Mouse (Mus musculus) WW6 (cell line): ENCODE data around the gene Klhl20.
"Not testable (repeated sequence)": the region's sequence is repeated elsewhere in the genome, so short reads cannot be mapped to it uniquely, and the experiment has no call there.

ENCODE experiments used
- DNase-seq: peaks from one replicate; pipeline ENCODE4 v3.0.0-alpha.2; 2013; ENCODE audit warnings: low read depth, low spot score

Klhl20 gene

DNA sequence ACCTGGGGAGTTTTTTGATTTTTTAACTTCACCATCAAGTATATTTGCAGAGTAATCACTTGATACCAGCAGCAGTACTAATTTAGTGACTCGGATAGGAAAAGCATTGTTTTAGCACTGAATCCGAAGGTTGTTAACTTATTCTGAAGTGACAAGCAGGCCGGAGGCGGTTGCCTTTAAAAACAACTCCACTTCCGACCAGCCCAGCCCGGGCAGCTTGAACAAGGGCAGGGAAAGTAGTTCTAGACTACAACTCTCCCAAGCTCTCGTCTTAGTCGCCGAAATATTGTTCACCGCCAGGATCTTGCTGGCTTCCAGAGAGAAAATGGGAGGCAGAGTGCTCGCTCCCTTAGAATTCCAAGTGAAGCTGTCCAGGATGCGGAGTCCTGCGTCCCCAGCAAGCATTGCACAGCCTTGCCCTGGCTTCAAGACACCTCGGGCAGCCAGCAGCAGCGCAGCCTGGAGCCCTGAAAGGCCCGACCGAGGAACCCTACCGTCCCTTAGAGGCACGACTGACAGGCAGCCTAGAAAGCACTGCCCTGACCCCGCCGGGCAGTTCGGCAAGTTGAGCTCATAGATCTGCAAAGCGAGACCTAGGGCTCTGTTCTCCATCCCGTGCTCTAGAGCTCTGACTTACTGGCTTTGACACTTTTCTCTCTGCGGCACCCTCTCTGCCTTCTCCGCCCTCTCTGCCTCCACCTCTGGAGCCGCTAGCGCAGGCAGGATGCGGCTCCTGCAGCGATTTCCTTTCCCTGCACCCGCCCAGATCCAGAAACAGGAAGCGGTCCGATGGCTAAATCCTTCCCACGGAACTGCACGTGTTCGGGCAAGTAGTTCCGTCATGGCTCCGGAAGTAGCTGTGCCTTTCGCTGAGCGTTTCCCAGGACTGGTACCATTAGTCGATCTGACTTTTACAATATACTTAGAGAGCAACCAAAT is at the start of gene Klhl20:
Klhl20 (minus strand) TSS at position 786 of the 939 bp plus-strand sequence.
- peak; percentile 82 for DNase-seq

GRCm38 (mm10) chr1:161180674-161181073 is 49.4 kb upstream of the Klhl20 start:
- peak; percentile 65 for DNase-seq

DNA sequence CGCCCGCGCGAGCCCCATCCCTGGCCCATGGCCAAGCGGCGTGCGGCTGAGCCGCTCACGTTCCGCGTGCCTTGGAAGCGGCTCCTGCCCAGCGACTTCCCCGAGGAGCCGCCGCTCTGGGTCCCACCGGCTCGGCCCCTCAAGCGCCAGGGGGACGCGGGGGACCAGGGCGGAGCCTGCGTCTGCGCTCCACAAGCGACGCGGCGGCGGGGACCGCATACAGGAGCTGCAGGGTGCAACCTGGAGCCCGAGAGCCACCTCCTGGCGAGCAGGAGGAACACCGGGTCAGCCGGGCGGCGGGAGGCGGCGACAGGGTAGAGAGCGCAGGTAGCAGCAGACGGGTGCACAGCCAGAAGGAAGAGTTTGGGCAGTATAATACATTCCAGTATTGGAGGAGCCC is 39.3 kb upstream of the Klhl20 start:
- peak; percentile 78 for DNase-seq

DNA sequence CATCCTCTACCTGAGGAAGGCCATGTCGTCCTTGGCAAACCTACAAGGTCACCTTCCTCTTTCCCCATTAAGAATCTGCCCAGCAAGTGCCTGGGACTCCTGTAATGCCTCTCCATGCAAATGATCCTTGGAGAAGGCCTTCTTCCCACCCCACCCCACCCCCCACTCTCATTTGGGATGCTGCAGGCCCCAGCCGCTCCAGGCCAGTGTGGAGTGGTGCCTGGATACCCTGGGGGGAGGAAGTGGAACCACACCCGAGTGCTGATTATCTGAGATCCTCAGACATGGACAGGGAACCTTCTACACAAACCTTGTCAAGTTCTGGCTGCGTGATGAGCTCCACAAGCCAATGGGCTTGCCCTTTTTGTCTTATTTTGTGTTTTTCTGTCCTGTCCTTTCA is 29.0 kb upstream of the Klhl20 start:
- peak; percentile 73 for DNase-seq

DNA sequence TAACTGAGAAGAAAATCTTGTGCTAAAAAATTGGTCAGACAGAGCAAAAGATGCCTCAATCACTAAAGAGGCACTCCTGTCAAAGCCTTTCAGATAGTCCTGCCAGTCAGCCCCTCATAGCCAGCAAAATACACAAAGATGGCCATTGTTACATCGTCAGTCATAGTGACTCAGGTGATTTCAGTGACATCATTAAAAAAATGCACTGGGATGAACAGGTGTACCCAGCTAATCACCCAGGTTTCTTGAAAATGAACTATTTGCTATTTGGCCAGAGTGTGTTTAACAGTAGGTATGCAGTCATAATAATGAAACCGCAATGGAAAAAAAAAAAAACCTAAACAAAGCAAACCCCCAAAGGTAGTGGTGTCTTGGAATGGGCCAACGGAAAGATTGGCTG is 27.9 kb upstream of the Klhl20 start, which contains the start of gene Tex50:
Tex50 (minus strand) TSS at position 101 of the 400 bp plus-strand sequence.
- no peak for DNase-seq

DNA sequence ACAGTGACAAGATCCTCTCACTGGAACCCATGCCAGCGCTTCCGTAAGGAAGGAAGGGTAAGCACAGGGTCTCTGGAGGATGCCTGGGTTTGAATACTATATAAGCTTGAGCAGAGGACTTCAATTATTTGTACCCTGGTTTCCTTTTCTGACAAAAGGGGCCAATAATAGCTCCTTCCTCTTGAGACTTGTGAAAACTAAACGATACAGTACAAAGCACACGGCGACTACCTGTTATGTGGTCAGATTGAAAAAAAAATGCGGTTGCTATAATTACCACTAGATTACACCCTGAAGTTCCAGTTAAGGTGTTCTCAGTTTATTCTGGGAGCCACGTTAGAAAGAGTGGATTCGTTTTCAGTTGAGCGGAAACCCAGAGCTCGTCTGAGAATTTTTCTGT is 25.2 kb upstream of the Klhl20 start:
- no peak for DNase-seq

DNA sequence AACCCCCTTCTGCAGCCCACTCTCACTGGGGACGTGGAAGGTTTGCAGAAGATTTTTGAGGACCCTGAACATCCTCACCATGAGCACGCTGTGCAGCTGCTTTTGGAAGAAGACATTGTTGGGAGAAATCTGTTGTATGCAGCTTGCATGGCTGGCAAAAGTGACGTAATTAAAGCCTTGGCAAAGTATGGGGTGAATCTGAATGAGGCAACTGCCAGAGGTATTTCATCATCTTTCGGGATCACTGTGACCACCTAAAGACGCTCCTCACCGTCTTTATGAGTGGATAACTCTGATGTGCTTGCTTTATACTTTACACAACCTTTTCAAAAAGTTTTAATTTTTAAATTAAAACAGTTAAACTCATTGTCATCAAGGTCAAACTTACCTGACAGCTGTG is 19.8 kb upstream of the Klhl20 start:
- no peak for DNase-seq

GRCm38 (mm10) chr1:161147888-161148287 is 16.6 kb upstream of the Klhl20 start:
- DNase-seq, result no peak

DNA sequence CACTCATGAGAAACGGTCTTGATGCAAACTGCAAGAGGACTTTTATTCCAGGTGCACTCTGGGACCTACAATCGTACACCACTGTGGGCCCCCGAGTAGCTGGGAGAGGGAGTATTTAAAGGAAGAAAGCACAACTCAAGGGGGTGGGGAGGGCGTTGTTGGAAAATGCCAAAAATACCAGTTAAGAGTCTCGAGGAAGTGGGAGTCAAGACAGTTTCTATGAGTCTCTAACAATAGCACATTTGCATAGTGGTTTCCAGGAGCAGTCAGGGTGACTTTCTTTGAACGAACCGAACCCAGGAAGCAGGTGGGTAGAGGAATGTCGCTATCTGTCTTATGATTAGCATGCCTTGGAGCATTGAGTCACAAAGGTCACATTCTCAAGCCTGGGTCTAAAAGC is 14.3 kb upstream of the Klhl20 start:
- not testable (repeated sequence) for DNase-seq

DNA sequence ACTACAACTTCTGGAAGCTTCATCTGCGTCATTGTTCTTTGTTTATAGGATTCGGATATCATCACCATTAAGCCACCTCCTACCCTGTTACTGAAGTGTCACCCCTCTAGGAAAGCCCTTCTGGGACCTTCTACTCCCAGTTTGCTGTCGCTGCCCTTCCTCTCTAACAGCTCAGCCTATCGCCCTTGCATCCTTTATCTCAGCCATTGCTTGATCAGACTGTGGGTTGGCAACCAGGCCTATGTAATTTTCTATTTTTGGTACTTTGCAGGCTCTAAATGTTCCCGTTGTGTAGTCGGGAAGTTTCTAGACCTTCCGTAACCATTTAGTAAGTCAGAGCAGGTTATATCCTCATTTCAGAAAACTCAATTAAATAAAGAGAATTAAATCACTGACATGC is 11.9 kb upstream of the Klhl20 start:
- no peak for DNase-seq

GRCm38 (mm10) chr1:161142531-161143159 is 11.3 kb upstream of the Klhl20 start, which contains the start of gene Ankrd45:
TSS of gene Ankrd45 (plus strand) at chr1:161142691.
- peak; percentile 73 for DNase-seq

DNA sequence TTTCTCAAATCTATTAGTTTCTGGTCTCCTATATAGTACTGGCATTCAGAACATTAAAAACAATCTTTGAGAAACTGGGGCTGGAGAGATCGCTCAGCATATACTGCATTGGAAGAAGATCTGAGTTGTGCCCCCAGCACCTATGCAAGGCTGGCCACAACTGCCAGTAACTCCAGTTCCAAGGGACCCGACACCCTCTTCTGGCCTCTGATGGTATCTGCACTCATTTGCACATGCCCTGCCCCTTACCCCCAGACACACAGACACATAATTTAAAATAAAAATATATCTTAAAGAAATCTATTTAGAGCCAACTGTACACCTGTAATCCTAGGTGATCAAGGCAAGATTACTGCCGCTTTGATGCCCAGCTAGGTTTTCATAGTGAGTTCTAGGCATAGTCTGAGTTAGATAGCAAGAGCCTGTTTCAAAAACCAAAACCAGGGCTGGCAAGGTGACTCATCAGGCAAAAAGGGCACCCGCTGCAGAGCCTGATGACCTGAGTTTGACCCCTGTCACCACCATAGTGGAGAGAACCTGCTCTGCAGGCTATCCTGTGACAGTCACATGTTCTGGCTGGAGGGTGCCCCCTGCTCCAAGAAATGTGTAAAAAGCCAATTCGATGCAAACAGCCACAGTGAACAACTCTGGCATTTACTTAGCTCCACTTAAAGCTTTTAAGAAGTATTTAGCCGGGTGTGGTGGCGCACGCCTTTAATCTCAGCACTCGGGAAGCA is 8.9 kb upstream of the Klhl20 start:
- DNase-seq, result peak; percentile 49

DNA sequence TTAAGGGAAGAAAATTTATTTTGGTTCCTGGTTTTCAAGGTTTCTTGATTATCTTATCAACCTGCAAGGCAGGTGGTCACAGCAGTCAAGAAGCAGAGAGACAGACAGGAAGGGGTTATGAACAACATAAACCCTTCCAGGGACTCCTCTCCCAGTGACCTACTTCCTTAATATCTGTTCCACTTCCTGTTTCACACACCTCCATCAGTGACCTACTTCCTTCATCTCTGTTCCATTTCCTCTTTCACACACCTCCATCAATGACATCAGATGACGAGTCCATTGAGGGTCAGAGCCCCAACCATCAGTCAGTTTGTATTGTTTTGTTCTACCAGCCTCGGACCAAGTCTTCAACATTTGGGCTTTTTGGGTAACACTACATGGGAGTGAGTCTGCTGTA is 8.2 kb upstream of the Klhl20 start:
- DNase-seq, result no peak

- DNase-seq, result no peak
Observed at GRCm38 (mm10) chr1:161126461-161126860, 4.8 kb downstream of the Klhl20 start.

GRCm38 (mm10) chr1:161122661-161123418 is 8.5 kb downstream of the Klhl20 start:
- DNase-seq, result no peak

- no peak for DNase-seq
Observed at GRCm38 (mm10) chr1:161114591-161114990, 16.7 kb downstream of the Klhl20 start.

- no peak for DNase-seq
Observed at GRCm38 (mm10) chr1:161109216-161109615, 22.1 kb downstream of the Klhl20 start.

- no peak for DNase-seq
Observed at GRCm38 (mm10) chr1:161103842-161104241, 27.5 kb downstream of the Klhl20 start.

DNA sequence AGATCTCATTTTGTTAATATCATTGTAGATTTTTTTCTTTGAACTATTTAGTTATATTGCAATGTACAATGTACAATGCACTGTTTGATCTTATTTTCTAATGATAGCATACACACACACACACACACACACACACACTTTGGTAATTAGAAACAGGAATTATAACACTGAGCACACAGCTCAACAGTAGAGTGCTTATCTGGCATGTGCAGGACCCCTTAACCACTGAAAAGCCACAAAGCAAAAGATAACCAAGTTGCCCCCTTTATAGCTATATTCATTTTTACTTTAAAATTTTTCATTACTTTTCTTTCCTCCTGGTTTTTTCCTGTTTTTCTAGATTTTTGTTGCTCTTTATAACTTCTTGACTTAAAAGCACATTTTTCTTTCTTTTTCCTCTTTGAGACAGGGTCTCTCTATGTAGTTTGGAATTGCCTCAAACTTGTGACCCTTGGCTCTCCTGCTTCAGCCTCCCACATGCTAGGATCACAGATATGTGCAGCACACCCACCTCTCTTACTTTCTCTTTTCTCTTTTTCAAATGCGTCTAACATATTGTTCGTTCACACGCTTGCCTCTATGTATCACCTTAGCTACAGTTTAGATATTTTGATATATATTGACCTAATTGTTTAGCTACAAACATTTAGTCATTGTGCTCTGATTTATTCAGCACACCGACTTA is 31.4 kb downstream of the Klhl20 start:
- DNase-seq, result no peak

DNA sequence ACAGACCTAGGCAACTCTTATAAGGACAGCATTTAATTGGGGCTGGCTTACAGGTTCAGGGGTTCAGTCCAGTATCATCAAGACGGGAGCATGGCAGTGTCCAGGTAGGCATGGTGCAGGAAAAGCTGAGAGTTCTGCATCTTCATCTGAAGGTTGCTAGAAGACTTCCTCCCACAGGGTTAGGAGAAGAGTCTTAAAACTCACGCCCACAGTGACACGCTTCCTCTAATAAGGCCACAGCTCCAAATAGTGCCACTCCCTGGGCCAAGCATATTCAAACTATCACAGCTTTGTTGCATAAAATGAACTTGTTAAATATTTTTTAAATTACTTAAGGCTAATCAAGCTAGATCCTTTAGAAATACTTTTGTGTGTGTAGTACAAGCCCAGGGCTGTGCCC is 54.1 kb downstream of the Klhl20 start:
- DNase-seq, result no peak

DNA sequence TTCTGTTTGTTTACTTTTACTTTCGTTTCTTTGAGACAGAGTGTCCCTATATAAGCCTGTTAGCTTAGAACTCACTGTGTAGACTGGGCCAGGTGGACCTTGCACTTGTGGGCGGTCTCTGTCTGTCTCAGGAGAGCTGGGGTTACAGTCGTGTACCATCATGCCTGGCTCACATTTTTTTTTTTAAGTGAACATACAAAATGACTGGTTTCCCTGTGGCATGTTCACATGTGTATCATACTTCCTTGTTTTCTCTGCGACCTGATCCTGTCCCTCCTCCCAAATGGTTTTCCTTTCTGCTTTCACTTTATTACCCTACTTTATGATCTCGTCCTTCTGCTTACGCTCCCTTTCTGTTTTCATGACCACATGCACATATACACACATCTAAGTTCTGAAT is 55.1 kb downstream of the Klhl20 start:
- no peak for DNase-seq
